Mouse (Mus musculus): Measurements from ENCODE around the gene Atxn7l1.
"Not testable (repeated sequence)": the region's sequence is repeated elsewhere in the genome, so short reads cannot be mapped to it uniquely, and the experiment has no call there.

GRCm38 (mm10) chr12:33164019-33164418 lies 16.5 kb downstream of the Atxn7l1 start:
- not testable (repeated sequence) for TF ChIP-seq MAFK (IDR thresholded peaks at IDR 0.05; ENCODE audit: insufficient read depth, low read depth, low read length); ZC3H11A (IDR thresholded peaks at IDR 0.05; ENCODE audit: borderline replicate concordance, low read depth, low read length); ZNF384 (IDR thresholded peaks at IDR 0.05; ENCODE audit: low read depth, low read length); HCFC1 (IDR thresholded peaks at IDR 0.05; ENCODE audit: borderline replicate concordance, insufficient read depth, low read length)
